Mouse (Mus musculus) gastrocnemius, postnatal 36 days (tissue): Measurements from ENCODE around the gene Lpar4. TPM values are rescaled to one million over a fixed set of nuclear protein-coding genes. Genes with fewer than 3 reads are reported as not detected.

Experiments used
- DNase-seq, 2 experiments: peaks; one replicate each; pipeline ENCODE4 v3.0.0; 2022
- intact Hi-C: fragments of 180-260 bp; cut with DNase I; formaldehyde crosslinking; loops from one replicate; pipeline ENCODE4 v1.15.1; 2025
- long read RNA-seq, 2 experiments: library from polyadenylated mRNA; stranded (forward); transcript quantifications; one replicate each; pipeline ENCODE4 v2.0.0; 2021
- total RNA-seq, 2 experiments: library from RNA; stranded (reverse); gene quantifications; 2 replicates each; pipeline ENCODE4 v1.2.3; 2021

The Lpar4 gene
- under 1 TPM; 0.56 to 0.94 TPM for total RNA-seq
- long read RNA-seq, experiment 1, partial matches to known transcripts = 0 of 1 reads
- long read RNA-seq, experiment 1, other reads (novel, unspliced or antisense) = 1 of 1 reads
- long read RNA-seq, experiment 2, partial matches to known transcripts = 0 of 1 reads
- long read RNA-seq, experiment 2, other reads (novel, unspliced or antisense) = 1 of 1 reads

DNA sequence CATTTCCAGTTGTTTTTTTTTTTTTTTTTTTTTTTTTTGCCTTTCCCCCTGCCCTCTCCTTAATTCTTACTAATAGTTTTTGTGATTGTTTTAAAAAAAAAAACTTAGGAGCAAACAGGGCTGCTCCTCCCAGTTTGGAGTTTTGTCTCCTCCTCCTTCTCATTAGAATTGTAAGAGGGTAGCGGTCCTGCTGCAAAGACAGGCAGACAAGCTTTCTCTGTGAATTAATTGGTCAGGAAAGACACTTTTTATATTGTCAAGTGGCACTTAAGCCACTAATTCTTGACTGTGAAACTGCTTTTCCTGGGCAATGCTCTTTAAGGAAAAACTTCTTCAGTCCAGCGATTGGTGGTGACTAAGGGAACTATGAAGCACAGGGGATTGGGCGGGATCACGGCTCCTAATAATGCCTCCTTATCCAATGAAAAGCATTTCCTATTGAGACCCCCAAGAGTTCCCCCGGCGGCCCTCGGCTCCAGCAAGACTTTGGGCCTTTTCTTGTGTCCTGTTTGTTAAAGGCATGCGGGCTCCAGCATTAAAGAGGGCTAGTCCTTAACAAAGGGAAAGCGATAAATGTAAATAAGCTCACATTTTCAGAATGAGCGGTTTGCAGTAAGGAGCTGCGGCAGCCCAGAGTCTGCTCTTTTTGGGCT lies at the start of gene Lpar4:
TSS of gene Lpar4 (plus strand) at position 451 of the 653 bp plus-strand sequence.
- DNase-seq = peak in 1 of 2 experiments; percentile 15
- intact Hi-C loops = no loop called here

DNA sequence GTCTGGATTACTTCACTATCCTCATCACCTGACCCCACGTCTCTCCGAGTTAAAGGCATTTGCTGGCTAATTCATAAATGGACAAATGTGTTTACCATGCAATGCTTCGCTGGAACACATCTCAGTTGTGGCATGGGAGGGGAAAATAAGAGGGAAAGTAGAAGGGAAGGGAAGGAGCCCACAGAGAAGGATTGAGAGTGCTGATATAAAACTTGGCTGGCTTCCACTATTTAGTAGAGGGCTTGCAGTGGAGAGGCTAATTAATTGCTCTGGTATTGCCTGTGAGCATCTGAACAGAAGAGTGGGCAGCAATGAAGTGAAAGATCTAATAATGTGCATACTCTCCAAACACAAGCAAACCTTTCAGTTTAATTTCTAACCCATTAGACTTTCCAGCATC lies 49.0 kb upstream of the Lpar4 start:
- intact Hi-C loops = no loop called here
- DNase-seq = no peak

DNA sequence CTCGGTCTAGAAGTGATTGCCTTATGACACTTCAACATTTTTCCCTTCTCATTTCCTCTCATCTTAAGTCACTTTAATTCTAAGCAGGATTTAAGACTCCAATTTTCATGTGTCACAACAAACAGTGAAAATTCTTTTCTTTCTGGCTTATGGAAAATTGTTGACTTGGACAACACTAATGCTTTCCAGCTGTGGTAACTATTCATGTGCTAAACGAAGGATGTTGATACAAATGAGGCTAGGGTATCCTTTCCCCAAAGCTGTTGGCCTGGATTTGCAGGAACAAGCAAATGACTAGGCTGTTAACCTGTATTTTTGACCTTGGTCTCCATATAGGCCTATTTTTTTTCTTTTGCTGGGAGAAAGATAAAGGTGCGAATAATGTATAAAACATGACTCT lies 48.5 kb upstream of the Lpar4 start:
- intact Hi-C loops = no loop called here
- DNase-seq = no peak

DNA sequence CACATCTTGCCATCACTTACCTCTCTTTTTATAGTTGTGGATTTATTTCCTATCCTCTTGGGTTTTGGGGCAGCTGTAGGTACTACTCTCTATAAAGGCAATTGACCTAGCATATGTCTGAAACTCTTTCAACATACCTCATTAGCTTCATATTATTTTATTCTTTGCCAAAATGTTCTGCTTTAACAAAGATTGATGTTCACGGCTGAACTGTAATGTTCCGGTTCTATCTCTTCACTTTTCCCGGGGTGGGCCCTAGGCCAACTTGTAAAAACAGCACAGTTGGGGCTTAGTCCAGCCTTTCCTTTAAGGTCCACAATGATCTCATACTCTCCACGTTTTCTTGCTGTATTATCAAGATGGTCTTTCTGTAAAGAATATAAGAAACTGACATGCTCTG lies 48.1 kb upstream of the Lpar4 start:
- intact Hi-C loops = no loop called here
- DNase-seq = no peak

DNA sequence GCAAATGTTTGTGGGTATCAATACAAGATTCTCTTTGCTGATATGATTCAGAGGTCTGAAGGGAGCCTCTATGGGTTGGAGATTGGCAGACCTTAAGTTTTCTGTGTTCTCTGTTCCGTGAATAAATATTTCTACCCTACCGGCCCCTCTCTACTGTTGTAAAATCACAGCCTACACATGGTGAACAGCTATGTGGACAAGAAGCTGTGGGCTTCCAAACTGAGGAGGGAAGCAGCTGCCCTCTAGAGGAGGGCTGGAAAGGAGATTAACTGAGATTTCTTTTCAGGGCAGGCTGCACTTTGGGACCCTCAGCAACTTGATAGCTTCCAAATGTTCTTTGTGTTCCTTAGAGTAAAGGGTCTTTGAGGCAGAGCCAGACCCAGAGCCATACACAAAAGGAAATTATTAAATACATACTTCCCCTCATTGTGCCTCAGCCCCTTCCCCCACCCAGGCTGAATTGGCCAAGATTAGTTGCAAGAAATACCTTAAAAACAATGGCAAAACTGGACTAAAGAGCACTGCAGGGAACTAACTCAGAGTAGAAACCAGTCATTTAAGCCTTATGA lies 22.6 kb upstream of the Lpar4 start:
- DNase-seq = no peak
- intact Hi-C loops = no loop called here

DNA sequence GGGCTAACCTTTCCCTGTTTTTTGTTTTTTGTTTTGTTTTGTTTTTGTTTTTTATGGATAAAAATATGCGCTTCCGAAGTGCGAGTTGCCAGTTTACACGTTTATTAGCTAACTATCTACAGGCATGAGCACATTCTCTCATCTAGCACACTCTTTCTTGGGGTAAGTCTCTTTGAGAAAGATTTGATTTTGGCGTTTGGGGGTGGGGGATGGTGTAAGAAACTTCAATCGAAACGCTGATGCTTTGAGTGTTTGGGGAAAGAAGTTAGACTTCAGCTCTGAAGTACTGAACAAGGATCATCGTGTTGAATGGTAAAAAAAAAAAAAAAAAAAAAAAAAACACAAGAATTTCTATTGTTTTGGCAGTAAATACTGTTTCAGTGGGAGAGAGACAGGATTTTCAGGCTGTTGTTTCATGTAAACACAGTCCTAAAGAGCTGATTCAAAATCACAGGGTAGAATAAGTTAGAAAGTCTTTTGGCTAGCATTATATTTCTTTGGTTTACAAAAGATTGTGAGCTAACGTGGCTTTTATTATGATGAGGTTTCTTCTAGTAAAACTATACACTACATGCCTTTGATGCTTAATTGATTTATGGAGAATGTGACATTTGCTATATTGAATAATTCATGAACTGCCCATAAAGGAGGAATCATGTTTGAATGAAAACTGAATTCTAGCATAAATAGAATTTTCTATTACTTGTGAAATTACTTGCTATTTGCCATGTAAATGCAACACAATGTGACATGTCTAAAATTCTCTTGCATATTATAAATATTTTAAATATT lies 599 bp downstream of the Lpar4 start:
- intact Hi-C loops = no loop called here
- no peak for DNase-seq

DNA sequence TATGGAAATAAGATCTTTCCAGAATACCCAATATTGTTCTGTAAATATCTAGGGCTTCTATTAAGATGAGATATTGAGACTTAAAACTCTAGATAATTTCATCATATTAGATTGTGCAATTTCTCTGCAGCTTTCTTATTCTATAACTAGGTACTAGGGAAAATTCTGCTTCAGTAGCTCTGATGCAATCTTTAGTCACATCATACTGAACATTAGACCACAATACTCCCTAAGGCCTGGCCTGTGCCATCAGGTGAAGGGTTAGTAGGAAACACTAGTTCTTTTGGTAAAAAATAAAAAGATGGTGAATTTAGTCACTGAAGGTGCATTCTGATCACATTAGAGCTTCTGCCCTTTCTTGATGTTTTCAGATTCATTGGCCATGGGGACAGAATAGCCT lies 4.1 kb downstream of the Lpar4 start:
- DNase-seq = no peak
- intact Hi-C loops = no loop called here

DNA sequence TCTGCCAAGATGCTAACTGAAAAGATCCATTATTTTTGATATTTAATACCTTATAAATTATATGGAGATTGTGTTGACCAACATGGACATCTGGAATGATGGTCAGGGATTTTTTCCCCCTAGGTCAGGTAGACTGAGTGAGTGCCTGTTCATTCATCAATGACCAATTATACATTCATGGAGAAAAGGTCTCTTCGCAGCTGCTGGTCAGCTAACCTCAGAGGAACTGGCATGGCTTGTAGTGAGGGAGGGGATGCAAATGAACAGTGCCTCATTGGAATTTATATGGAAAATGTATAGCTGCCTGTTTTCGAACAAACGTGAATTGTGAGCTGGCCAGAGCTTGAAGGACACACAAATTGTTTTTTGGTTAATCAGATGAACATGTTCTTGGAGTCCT lies 18.9 kb downstream of the Lpar4 start:
- DNase-seq = no peak
- intact Hi-C loops = no loop called here

DNA sequence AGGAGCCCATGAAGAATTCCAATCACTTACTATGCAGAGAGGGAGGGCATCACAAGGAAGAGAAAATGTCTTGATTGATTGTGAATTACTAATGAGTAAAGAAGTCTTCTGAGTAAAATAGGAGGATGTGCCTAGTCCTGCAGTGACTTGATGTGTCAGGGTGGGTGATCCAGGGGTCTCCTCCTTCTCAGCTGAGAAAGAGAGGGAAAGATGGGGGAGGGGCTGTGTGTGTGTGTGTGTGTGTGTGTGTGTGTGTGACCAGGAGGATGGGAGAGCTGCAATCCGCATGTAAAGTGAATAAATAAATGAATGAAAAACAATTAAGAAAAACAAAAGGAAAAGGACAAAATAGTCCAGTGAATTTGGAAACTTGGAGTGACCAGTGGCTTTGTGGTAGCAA lies 30.1 kb downstream of the Lpar4 start:
- no peak for DNase-seq
- intact Hi-C loops = no loop called here

DNA sequence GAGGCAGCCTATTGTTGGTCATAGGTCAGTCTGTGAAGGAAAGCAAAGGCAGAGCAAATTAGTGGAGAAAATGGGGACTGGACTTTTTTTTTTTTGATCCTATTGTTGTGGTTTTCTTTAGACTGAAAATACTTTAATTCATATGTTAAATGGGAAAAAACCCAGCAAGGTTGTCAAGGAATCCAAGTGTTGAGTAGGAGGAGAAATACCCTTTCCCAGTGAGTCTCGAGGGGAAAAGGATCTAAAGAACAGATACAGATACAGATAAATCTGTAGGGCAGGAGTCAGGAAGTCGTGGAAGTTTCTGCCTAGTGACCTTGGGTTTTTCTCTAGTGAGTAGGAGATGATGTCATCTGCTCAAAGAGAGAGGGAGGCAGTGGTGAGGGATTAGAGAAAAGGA lies 30.6 kb downstream of the Lpar4 start:
- intact Hi-C loops = no loop called here
- DNase-seq = no peak

DNA sequence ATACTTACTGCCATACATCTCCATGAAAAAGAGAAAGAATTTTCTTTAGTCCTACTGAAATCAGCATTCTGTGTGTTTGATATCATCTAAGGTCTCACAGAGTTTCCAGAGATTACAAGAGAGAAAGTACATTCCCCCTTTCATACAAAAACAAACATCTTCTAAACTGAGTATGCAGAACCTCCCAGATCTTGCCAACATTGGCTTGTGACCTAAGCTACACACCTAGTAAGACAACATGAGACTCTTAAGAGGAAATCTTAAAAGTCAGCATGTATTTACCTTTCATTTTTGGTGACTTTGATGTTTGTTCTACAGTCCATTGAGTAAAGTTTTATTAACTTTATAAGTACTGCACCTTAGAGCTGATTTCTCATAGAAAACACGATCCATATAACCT lies 33.4 kb downstream of the Lpar4 start:
- intact Hi-C loops = no loop called here
- no peak for DNase-seq

DNA sequence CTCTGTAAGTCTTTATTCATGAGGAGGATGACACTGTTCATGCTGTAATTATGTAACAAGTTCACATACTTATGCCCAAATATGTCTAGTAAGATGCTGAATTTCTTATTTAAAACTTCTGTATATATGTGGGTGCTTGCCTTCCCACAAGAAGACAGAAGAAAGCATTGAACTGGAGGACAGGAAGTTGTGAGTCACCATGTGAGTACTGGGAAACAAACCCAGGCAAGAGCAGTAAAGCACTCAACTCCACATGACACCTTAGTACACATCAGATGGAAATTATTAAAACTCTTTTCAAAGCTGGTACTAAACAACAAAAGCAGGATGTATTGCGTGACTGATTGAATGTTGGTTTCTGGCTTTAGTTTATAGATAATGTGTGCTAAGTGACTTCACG lies 41.8 kb downstream of the Lpar4 start:
- intact Hi-C loops = no loop called here
- DNase-seq = no peak

DNA sequence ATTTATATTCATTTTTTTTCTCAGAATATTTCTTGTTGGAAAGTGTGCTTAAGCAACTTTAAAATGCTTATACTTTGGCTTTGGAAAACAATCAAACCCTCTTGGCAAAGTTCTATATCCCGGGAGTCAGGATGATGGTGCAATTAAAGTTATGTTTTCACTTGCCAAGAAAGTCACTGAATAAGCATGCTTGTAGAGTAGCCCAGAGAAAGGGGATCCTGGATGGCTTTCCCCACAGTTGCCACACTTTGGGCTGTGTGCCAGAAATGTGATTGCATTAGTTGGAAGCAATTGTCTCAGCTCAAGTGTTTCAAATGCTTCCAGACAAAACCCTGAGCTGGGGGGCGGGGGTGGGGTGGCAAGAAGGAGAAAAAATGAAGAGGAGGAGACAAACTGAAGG lies 43.9 kb downstream of the Lpar4 start:
- intact Hi-C loops = no loop called here
- DNase-seq = peak; percentile 11 to 23

Other genes starting within 250 kb of the Lpar4 start
- under 1 TPM; 0.81 to 0.94 TPM for gene Rtl3, start 80.0 kb upstream of the Lpar4 start, total RNA-seq
- under 1 TPM in 1 of 2 experiments, not detected in 1; 0.36 TPM for gene P2ry10, start 167.9 kb downstream of the Lpar4 start, total RNA-seq
- gene P2ry10b, start 228.3 kb downstream of the Lpar4 start, total RNA-seq = under 1 TPM; 0.17 to 0.48 TPM